Mouse (Mus musculus) neural tube, embryonic 14.5 days (tissue): ENCODE data around the gene Med20. TPM values are rescaled to one million over a fixed set of nuclear protein-coding genes. Genes with fewer than 3 reads are reported as not detected.
"Not testable (repeated sequence)": the region's sequence is repeated elsewhere in the genome, so short reads cannot be mapped to it uniquely, and the experiment has no call there.

ENCODE experiments used
- ATAC-seq: fragments of 200-750 bp; cut with Nextera tagmentation; 2 replicates; pipeline ENCODE4 v1.8.0; 2017; ENCODE audit warnings: low read depth, mild to moderate bottlenecking, moderate TSS enrichment, moderate library complexity
- H3K27ac ChIP-seq: fragments of 300-500 bp; sonication (generic); 2 replicates; pipeline ENCODE4 v1.5.1; 2014; ENCODE audit warnings: low read depth, mild to moderate bottlenecking, control low read depth, low read length, moderate library complexity, mixed read lengths
- H3K27me3 ChIP-seq: fragments of 300-500 bp; sonication (generic); 2 replicates; pipeline ENCODE4 v1.6.1; 2014; ENCODE audit warnings: low read length; ENCODE audit not compliant: control insufficient read depth, insufficient read depth
- H3K36me3 ChIP-seq: fragments of 300-500 bp; sonication (generic); 2 replicates; pipeline ENCODE4 v1.6.1; 2014; ENCODE audit warnings: low read length, mixed read lengths; ENCODE audit not compliant: control insufficient read depth, insufficient read depth
- H3K4me1 ChIP-seq: fragments of 300-500 bp; sonication (generic); 2 replicates; pipeline ENCODE4 v1.6.1; 2014; ENCODE audit warnings: low read length; ENCODE audit not compliant: control insufficient read depth, insufficient read depth
- H3K4me2 ChIP-seq: fragments of 300-500 bp; sonication (generic); 2 replicates; pipeline ENCODE4 v1.6.1; 2014; ENCODE audit warnings: mild to moderate bottlenecking, low read depth, low read length, control low read depth
- H3K4me3 ChIP-seq: fragments of 300-500 bp; sonication (generic); 2 replicates; pipeline ENCODE4 v1.5.1; 2014; ENCODE audit warnings: low read depth, low read length, control low read depth, mixed read lengths
- H3K9ac ChIP-seq: fragments of 300-500 bp; sonication (generic); replicated peaks from 2 replicates; pipeline ENCODE4 v1.6.1; 2014; ENCODE audit warnings: low read depth, mild to moderate bottlenecking, control low read depth, low read length, mixed read lengths
- H3K9me3 ChIP-seq: fragments of 300-500 bp; sonication (generic); 2 replicates; pipeline ENCODE4 v1.6.1; 2016; ENCODE audit warnings: low read length; ENCODE audit not compliant: control insufficient read depth
- WGBS: fragments of 180-500 bp; shearing (Covaris S2); extraction: QIAGEN DNeasy Blood & Tissue Kit; methylation state at CpG from one replicate; pipeline ENCODE4 v1.1.7; 2014; 5-methylcytosine and 5-hydroxymethylcytosine counted together
- polyA plus RNA-seq: library from polyadenylated mRNA; unstranded; fragments of >200 nt; fragmentation: Nextera tagmentation; extraction: Ambion mirVana; gene quantifications from 2 replicates; pipeline ENCODE4 v1.2.1, GENCODE M21; 2014

Med20 gene
- polyA plus RNA-seq, 1 experiment from 2014 or later: 38.1 TPM

- Histone ChIP-seq H3K4me1 (peaks cover 18% of the 10 kb centered on the region), H3K27ac (peak overlapping the region; percentile 72), H3K4me2 (peak overlapping the region; percentile 75), H3K4me3 (peak overlapping the region; percentile 68), H3K9me3 (no peaks in the 10 kb centered on the region), H3K27me3 (no peaks in the 10 kb centered on the region), H3K9ac (peak overlapping the region; percentile 67; the same call in 1 of the 2 replicates), H3K36me3 (no peaks in the 10 kb centered on the region)
- WGBS: 1% methylated on average over 4 of the region's 9 CpGs
- no peak for ATAC-seq
Measured at GRCm38 (mm10) chr17:47594969-47595247, 16.5 kb upstream of the Med20 start.

- Histone ChIP-seq H3K4me3 (peak overlapping the region; percentile 68), H3K36me3 (0 out of 2 replicates have a peak, but pooled peaks cover under 1% of the 10 kb centered on the region), H3K4me1 (peaks cover 18% of the 10 kb centered on the region), H3K9me3 (no peaks in the 10 kb centered on the region), H3K4me2 (peak overlapping the region; percentile 75), H3K27ac (peak overlapping the region; percentile 72), H3K27me3 (no peaks in the 10 kb centered on the region), H3K9ac (peak overlapping the region; percentile 42)
- WGBS: 1% methylated on average over 21 of the region's 21 CpGs
- peak; percentile 12; the same call in 1 of the 2 replicates for ATAC-seq
Measured at GRCm38 (mm10) chr17:47595248-47596161, 15.9 kb upstream of the Med20 start.

GRCm38 (mm10) chr17:47596162-47596838, 15.1 kb upstream of the Med20 start:
- peak overlapping the region; percentile 68; the same call in 1 of the 2 replicates for H3K4me3 ChIP-seq
- 39% methylated on average over 6 of the region's 6 CpGs for WGBS
- H3K9ac ChIP-seq: peak overlapping the region; percentile 39
- no peaks in the 10 kb centered on the region for H3K27me3 ChIP-seq
- ATAC-seq: no peak
- H3K4me1 ChIP-seq: peaks cover 18% of the 10 kb centered on the region
- peak overlapping the region; percentile 72 for H3K27ac ChIP-seq
- H3K4me2 ChIP-seq: peak overlapping the region; percentile 75
- H3K36me3 ChIP-seq: peaks cover 7% of the 10 kb centered on the region; the same call in 1 of the 2 replicates
- H3K9me3 ChIP-seq: no peaks in the 10 kb centered on the region

DNA sequence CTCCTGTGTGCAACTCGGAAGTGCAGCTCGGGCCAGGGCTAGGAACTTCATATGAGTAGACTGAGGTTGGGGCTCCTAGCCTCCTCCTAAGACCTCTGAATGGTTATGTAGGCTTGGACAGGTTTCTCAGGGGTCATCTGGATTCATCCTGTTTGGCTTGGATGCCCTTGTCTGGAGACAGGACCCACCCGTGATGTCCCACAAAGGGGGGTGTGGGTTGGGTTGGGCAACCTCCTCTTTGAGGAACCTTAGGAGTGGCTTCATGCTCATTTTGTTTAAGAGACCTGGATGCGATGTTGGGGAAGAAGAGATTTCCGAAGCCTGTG, 14.6 kb upstream of the Med20 start:
- Histone ChIP-seq H3K27me3 (no peaks in the 10 kb centered on the region), H3K4me3 (no peak overlapping the region), H3K4me1 (peaks cover 18% of the 10 kb centered on the region), H3K9ac (no peak overlapping the region), H3K9me3 (no peaks in the 10 kb centered on the region), H3K36me3 (peaks cover 12% of the 10 kb centered on the region; the same call in 1 of the 2 replicates), H3K4me2 (peak overlapping the region; percentile 75; the same call in 1 of the 2 replicates), H3K27ac (peak overlapping the region; percentile 72; the same call in 1 of the 2 replicates)
- WGBS: 81% methylated on average over 5 of the region's 5 CpGs
- ATAC-seq: no peak

DNA sequence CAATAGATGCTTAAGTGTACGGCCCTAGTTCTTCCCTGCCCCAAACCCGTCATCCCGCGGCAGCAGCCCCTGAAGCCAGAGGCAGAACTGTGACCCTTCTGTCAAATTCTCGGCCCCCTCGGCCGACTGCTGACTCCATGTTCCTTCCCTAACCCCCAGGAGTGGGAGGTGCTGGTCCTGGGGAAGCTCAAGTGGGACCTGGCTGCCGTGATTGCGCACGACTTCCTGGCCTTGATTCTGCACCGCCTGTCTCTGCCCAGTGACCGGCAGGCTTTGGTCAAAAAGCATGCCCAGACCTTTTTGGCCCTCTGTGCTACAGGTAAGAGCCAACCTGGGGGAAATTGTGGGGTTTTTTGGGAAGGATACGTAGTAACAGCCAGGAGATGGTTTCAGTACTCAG, 14.1 kb upstream of the Med20 start:
- Histone ChIP-seq H3K4me2 (no peak overlapping the region), H3K9me3 (no peaks in the 10 kb centered on the region), H3K27ac (no peak overlapping the region), H3K9ac (0 out of 2 replicates have a peak overlapping the region, but pooled peaks have one; percentile 25), H3K27me3 (no peaks in the 10 kb centered on the region), H3K4me3 (no peak overlapping the region), H3K36me3 (peaks cover 17% of the 10 kb centered on the region; the same call in 1 of the 2 replicates), H3K4me1 (peaks cover 18% of the 10 kb centered on the region)
- ATAC-seq: no peak
- WGBS: 84% methylated on average over 13 of the region's 13 CpGs

DNA sequence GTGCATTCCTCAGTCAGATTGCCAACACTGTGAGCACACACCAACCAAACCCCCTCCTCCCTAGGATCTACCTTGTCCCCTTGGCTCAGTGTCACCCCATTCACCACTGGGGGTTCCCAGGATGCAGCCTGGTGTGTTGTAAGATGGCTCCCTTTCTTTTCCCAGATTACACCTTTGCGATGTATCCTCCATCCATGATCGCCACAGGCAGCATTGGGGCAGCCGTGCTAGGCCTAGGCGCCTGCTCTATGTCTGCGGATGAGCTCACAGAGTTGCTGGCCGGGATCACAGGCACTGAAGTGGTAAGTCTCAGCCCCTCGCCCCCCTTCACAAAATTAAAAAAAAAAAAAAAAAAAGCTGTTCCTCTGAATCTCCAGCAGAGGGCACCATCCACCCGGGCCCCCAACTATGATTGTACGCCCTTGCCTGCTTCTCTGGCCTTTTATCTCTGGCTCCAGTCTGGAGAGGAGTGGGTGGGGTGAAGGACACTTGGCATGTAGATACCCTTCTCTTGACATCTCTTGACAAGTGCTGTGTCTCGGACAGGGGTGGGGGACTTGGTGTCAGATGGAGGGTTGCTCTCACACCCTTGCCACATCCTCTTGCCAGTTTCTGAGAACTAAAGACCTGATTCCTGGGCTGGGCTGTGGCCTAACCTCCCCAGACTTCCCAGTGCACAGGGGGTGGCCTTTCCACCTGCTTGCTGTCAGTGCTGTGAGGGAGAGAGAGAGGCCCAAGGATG, 13.4 kb upstream of the Med20 start:
- H3K27ac ChIP-seq: no peak overlapping the region; the same call in 1 of the 2 replicates
- ATAC-seq: no peak
- H3K36me3 ChIP-seq: peaks cover 21% of the 10 kb centered on the region; the same call in 1 of the 2 replicates
- WGBS: 25% methylated on average over 10 of the region's 10 CpGs
- H3K4me1 ChIP-seq: peaks cover 18% of the 10 kb centered on the region
- H3K9ac ChIP-seq: no peak overlapping the region
- H3K27me3 ChIP-seq: no peaks in the 10 kb centered on the region
- no peaks in the 10 kb centered on the region for H3K9me3 ChIP-seq
- H3K4me3 ChIP-seq: no peak overlapping the region
- no peak overlapping the region for H3K4me2 ChIP-seq

DNA sequence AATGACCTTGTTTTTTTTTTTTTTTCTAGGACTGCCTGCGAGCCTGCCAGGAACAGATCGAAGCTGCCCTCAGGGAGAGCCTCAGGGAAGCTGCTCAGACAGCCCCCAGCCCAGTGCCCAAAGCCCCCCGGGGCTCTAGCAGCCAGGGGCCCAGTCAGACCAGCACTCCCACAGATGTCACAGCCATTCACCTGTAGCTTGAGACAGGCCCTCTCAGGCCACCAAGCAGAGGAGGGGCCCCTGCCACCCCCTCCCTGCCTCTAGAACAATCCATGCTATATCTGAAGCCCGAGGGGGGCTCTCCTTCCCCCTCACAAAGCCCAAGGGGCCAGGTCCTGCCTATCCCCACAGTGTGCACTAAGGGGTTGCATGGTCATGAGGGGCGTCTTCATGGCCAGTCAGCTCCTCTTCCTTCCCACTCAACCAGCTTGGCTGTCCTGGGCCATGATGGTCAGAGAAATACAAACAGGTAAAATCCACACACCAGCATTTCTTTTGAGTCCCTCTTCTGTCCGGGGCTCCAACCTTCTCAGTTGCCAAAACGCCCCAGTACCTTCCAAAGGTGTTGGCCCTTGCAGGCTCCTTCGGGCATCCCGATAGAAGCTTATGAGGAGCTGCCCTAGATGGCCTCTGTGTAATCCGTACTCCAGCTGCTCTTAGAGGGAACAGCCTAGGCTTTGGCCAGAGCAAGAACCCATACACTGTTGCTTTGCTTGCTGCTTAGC, 12.6 kb upstream of the Med20 start:
- H3K9me3 ChIP-seq, H3K4me2 ChIP-seq, ATAC-seq, H3K9ac ChIP-seq, H3K27me3 ChIP-seq, H3K27ac ChIP-seq, H3K4me3 ChIP-seq: not testable (repeated sequence)
- WGBS: 85% methylated on average over 10 of the region's 10 CpGs
- Histone ChIP-seq H3K4me1 (peaks cover 18% of the 10 kb centered on the region), H3K36me3 (peaks cover 24% of the 10 kb centered on the region; the same call in 1 of the 2 replicates)

DNA sequence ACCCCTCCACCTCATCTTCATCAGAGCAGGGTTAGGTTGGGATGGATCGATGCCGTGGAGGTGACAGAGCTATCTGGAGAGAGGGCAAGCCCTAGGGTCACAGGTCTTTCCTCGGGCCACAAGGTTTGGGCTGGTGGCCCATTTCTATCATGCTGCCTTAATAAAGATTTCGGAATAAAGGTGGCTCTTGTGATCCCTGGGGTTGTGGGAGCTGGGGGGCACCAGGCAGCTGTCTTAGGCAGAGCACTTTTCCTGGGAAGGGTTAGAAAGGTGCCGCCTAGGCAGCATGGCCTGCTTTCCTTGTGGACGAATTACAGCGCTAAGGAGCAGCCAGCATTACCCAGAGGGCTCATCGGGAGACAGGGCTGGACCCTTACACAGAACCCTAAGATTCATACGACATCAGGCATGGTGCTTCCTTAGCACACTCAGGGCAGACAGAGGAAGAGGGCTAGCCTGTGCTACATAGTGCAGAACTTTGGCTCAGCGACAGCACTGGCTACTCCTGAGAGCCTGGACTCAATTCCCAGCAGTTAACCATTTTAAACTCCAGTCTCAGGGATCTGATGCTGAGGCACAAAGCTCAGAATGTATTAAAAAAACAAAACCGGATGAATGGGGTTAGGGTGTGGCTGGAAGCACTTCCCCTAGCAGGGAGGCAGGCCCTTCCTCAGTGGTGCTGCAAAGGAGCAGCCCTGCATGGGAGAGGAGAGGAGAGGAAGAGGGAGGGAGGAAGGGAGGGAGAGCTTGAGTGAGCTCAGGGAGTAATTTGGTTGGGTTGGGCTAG, 11.7 kb upstream of the Med20 start:
- H3K9me3 ChIP-seq: no peaks in the 10 kb centered on the region
- no peak overlapping the region for H3K27ac ChIP-seq
- no peak overlapping the region for H3K4me2 ChIP-seq
- H3K27me3 ChIP-seq: no peaks in the 10 kb centered on the region
- H3K36me3 ChIP-seq: peaks cover 30% of the 10 kb centered on the region; the same call in 1 of the 2 replicates
- no peak for ATAC-seq
- 77% methylated on average over 11 of the region's 11 CpGs for WGBS
- H3K4me1 ChIP-seq: peaks cover 18% of the 10 kb centered on the region
- no peak overlapping the region for H3K9ac ChIP-seq
- no peak overlapping the region for H3K4me3 ChIP-seq
